Mouse (Mus musculus) adipocyte (in vitro differentiated cells): ENCODE data around the gene Trpv1.
A peak's percentile ranks its signal among the peaks of the same experiment; 100 is the strongest.

Experiments
- DNase-seq: peaks from one replicate; pipeline ENCODE4 v3.0.0-alpha.2; 2016; ENCODE audit warnings: low spot score

Gene Trpv1

DNA sequence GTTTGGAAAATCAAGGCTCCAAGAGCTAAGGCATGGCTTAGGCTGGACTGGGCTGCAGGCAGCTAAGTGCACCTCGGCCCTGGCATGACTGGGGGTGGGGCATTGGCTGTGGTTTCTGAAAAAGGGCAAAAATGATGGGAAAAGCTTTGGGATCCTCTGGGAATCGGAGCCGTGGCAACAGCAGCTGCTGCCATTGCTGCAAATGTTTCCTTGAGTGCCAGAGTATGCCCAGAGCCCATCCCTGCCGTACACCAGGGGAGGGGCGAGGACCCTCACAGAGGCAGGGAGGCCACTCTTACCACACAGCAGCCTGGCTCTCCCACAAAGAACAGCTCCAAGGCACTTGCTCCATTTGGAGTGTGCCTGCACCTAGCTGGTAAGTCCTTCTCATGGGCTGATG lies at the start of gene Trpv1:
Gene Trpv1 (plus strand): TSS at position 301 of the 400 bp plus-strand sequence.
- DNase-seq: peak; percentile 34

DNA sequence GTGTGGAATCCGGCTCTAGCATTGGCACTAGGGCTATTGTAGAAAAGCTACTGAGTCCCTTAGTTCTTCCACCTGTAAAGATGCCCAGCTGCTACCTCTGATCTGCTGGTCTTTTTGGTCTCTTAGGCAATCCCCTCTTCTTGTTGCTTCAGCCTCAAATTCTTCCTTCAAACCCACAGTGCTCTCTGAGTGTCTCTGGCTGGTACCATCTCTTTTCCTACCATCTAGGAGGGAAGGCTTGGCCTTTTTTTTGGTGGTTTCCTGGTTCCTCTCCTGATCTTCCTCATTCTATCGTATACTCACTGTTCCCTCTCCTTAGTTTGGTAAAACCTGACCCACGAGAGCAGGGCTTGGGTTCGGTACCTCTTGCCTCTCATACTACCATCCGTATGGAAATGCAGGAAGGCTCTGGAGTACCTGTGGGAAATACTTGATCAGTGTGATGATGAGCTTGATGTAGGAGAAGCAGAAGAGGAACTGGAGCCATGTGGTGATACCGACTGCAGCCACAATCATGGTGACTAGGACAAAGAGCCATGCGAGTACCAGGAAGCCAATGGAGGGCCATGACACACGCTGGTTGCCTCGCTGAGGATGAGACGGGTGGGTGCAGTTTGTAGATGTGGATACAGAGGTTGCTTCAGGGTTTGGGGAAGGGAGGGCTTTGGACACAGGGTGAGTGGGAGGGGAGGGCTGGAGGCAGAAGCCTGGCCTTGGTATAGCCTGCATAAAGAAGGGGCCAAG lies 48.0 kb upstream of the Trpv1 start:
- no peak for DNase-seq

DNA sequence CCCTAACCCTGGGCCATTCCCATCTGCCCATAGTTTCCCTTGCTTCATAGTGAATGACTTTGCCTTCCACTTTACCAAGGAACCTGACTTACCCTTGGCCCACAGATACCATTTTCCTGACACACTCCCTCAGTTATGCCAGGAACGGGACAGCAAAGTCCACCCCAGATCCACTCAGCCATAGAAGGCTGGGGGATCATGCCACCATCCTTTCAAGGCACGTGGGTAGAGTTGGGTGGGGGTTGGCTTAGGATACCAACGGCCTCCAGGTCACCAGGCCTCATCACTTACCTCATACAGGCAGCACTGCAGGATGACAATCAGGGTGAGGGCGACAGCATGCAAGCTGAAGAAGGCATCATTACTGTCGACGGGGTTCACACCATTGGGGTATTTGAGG lies 46.9 kb upstream of the Trpv1 start:
- DNase-seq: no peak

DNA sequence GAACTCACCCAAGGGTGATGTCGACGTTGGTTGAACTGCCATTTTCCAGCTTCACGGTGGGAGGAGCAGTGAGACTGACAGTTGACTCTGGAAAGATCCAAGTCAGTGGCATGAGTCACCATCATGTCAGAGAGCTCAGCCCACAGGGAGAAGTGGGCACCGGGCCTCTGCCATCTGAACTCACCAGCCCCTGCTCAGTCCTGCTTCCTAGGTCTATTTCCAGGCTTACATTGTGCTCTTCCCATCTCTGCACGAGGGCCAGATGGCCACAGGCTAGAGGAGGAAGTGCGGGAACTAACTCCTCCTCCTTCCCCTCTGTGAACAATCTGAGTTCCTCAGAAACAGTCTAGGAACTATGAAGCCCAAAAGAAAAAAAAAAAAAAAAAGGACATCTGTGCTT lies 41.0 kb upstream of the Trpv1 start:
- peak; percentile 44 for DNase-seq

DNA sequence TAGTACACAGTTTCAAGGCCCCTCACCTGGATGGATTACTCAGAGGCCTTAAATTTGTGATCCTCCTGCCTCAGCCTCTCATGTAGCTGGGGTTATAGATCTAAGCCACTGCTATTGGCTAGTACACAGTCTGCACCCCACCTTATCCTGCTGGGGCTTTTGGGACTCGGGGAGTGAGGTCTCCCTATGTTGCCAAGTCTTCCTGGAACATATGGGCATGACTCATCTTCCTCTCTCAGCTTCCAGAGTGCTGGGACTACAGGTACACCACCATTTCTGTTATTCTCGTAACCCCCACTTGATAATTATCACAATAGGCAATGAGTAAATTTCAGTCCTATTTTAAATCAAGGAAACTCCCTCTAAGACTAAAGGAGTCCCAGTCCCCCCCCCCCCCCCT lies 39.6 kb upstream of the Trpv1 start:
- DNase-seq: no peak

DNA sequence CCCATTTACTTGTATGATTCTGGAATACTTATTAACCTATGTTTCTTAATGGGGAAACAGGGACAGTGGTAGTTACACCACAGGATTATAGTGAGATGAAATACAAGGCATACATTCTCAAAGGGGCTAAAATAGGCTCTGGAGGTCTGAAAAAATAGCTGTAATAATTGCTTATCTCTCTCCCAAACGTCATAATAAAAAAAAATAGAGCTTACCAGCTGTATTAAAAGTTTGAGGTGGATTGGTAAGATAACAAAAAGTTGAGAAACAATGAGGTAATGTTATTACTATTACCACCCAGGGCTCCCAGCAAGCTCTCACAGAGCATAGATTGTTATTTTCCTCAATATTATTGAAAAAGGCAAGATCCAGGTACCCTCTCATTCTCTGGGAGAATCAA lies 35.9 kb upstream of the Trpv1 start:
- DNase-seq: no peak

DNA sequence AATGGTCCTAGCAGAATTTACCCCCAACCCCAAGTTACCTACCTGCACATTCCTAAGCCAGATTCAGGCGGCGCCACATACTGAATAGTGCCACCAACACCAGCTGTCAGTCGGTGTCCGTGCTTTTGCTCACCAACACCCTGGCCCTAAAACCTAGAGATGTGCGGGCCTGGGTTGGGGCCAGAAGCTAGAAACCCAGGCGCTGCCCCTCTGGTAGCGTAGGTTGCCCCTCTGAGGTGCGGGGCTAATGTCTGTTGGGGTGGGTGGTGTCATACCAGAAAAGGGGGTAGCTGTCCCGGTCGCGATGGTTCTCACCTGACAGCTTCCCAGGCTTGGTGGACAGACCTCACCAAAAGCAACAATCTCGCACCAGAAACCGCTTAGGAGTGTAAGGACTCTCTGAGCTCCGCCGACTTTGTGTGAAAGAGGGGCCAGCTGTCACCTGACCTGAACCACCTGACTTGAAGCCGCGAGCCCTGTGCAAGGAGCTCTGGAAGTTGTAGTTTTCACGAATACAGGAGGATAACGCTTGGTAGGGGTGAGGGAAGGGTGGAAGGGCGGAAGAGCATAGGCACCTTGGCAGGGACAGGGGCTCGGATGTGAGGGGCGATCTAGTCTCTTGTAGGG lies 35.4 kb upstream of the Trpv1 start, which contains the start of gene Ctns:
Gene Ctns (minus strand): TSS at position 440 of the 627 bp plus-strand sequence.
- DNase-seq: peak; percentile 90

DNA sequence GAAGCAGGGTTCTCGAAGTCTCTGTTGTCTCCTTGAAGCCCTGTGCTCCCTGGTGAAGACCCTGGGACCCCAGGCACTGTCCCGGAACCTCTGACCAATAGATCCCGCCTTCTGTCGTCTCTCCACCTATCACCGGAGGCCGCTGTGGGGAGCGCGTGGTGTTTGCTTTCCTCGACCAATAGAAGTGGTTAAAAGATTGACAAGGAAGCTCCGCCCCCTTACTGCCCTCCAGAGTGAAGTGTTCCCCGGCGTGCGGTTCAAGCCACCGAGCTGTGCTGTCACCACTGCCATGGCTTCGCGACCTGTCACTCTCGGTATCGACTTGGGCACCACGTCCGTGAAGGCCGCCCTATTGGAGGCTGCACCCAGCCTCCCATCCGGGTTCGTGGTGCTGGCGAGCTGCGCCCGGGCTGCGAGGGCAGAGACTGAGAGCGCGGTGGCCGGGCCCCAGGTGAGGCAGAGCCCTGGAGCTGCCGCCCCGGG lies 34.8 kb upstream of the Trpv1 start, which contains the start of gene Shpk:
Gene Shpk (plus strand): TSS at position 231 of the 483 bp plus-strand sequence.
- peak; percentile 95 for DNase-seq

DNA sequence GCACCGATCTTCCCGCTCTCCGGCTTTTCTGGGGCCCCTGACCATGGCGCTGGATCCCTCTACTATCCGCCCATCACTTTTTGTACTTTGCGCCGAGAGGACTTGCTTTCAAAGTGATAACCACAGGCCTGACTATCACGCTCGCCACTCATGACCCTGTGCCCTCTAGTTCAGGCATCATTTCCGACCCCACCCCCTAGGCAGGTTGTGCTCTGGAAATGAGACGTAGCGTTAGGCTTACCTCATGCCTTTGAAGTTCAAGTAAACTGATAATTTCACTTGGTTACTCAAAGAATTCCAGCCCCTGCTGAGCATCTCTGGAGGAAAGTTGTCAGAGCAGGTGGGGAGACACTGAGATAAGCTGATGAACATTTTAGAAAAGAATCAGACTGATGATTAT lies 34.2 kb upstream of the Trpv1 start:
- no peak for DNase-seq

DNA sequence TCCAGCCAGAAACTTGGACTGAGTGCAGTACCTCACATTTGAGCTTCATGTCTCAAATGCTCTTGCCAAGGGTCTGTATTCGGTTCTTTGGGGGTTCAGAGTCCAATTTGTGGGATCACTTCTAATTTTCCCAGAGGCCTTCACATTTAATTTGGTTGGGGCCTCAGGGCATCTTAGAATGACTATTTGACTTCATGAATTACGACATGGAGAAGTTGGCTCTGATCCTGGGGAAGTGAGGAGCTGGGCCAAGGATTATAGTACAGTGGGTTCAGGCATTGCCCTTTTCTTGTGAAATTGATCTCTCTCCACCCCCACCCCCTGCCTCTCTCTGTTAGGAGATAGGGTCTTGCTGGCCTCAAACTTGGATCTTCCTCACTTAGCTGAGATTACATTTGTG lies 33.1 kb upstream of the Trpv1 start:
- DNase-seq: peak; percentile 88

DNA sequence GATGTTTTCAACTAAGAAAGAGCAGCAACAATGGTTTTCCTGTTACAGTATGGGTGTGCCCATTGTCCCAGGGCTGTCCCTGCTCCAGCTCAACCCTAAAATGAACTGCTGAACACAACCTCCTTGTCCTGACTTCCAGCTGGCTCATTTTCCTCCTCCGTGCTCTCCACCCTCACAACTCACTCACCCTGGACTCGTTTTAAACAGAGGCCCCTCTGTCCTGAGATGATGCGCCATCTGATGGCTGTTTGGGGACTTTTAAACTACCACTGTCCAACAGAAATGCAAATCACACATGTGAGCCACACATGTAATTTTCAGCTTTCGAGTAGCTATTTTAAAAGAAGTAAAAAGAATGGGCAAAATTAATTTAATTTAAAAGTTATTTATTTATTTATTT lies 32.5 kb upstream of the Trpv1 start:
- DNase-seq: peak; percentile 44

DNA sequence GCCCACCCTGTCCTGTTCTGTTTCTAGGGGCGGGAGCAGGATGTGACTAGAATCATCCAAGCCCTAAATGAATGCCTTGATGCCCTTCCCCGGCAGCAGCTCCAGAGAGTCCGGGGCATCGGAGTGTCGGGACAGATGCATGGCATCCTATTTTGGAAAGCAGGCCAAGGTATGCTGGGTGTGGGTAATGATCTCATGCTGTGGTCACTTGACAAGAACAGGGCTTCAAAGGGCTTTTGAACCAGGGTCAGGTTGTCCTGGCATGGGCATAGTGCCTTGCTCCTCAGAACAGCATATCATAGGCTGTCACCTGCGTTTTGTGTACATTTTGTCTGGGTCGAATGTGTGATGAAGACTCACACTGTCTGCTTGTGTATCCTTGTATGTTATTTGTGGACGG lies 30.2 kb upstream of the Trpv1 start:
- no peak for DNase-seq

DNA sequence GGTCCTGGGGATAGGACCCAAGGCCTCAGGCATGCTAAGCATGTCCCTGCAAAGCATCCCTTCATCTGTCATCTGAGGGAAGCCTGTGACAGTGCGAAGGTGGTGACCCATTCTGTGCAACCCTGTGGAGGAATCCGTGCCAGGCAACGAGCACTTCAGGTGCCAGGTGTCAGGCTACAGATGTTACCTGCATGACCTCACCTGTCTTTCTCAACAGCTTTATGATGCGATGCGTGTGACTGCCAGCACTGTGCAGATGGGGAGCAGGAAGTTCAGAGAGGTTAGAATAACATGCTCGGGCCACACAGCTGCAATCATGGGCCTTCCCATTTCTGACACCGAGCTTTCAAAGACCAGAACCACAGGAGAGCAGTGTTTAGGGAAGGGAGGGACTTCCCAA lies 28.9 kb upstream of the Trpv1 start:
- no peak for DNase-seq

DNA sequence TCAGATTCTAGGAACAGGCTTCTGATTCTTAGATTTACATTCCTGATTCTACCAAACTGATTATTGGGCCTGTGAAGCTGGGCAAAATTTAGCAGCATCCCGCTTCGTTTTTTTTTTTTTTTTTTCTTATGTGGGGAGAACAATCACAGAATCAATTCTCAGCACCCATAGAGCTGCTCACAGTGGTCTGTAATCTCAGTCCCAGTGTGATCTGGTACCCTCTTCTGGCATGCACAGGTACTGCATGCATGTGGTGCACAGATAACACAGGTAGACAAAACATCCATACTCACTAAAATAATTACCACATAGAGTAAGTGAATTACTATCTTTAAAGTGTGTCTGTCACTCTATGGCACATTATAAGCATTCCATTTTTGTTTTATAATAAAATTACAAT lies 26.5 kb upstream of the Trpv1 start:
- no peak for DNase-seq

DNA sequence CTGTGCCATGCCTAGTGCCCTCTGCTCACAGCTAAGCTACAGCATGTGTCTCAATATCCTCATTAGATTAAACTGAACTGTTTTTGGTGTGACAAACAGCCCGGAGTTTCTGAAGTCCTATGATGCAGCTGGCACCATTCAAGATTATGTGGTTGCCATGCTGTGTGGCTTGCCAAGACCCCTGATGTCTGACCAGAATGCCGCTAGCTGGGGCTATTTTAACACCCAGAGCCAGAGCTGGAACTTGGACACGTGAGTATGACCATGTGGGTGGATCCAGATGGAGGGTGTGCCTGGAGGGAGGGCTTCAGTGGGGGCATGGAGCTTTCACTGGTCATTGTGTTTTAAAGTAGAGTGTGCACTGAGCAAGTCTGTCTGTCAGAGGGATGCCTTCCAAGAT lies 20.1 kb upstream of the Trpv1 start:
- no peak for DNase-seq

DNA sequence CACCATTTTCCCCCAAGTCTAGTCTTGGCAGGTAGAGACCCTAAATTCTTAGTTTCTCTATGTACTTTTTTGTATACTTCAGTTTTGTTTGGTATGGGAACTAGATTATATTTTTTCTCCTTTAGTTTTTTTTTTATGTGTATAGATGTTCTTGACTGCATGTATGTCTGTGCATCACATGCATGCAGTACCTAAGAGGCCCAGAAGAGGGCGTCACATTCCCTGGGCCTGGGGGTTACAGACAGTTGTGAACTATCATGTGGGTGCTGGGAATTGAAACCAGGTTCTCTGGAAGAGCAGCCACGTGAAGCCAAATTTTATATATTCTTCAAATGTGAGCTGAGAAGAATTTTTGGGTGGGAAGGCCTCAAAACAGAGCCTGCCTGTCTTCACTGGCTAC lies 14.4 kb upstream of the Trpv1 start:
- no peak for DNase-seq

DNA sequence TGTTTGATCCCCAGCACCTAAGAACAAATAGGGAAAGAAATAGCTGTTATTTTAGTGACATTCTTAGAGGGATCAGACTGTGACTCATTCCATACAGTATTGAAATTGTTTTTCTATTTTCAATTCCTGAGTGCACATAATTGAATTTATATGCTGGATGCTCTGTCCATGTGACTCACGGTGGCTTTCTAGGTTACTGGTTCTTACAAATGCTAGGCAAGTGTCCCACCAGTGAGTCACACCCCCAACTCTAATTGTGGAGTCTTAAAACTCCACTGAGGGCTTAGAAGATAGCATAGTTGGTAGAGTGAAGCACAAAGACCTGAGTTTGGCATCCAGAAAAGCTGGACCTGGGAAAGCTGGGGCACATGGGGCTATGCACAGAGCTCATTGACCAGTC lies 13.4 kb upstream of the Trpv1 start:
- no peak for DNase-seq

DNA sequence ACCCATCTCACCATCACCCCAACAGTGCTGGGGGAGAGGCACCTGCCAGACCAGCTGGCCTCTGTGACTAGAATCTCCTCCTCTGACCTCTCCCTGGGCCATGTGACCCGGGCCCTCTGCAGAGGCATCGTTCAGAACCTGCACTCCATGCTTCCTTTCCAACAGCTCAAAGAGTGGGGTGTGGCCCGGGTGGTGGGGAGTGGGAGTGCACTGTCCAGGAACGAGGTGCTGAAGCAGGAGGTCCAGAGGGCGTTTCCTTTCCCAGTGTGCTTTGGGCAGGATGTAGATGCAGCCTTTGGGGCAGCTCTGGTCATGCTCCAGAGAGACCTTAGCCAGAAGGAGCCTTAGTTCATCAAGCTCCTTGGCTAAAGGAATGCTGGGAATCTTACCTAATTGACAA lies 11.2 kb upstream of the Trpv1 start:
- no peak for DNase-seq

DNA sequence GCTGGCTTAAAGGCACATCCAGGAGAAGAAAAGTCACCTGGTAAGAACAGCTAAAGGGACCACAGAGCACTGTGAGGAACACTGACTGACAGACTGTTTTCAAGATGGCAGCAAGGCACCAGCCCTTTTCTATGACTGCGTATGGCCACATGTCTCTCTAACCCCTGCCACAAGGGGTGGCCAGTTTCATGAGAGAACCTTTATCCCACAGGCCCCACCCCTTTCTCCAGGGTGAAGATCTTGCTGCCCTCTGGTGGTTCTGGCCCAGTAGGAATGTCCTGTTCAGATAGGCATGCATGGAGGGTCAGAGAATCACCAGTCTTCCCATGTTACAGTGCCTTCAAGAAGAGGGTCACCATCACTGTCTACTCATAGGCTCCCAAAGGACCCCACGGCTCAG lies 10.1 kb upstream of the Trpv1 start:
- DNase-seq: peak; percentile 80

DNA sequence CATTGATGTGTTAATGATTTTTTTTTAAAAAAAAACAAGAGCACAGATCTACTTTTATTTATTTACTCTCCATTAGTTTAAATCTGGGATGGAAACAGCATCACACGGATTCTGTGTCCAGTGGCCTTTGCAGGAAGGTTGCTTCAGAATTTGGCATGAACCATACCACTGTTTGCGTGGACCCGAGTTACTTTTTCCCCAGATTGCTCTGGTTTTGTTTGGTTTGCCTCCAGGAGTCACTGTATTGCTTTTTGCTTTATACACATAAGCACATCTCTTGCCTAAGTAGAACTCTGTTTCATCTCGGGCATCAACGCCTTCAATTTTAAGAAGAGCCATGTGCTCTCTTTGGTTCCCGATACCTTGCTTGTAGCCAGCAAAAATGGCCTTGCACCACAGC lies 8.2 kb upstream of the Trpv1 start:
- DNase-seq: peak; percentile 81

DNA sequence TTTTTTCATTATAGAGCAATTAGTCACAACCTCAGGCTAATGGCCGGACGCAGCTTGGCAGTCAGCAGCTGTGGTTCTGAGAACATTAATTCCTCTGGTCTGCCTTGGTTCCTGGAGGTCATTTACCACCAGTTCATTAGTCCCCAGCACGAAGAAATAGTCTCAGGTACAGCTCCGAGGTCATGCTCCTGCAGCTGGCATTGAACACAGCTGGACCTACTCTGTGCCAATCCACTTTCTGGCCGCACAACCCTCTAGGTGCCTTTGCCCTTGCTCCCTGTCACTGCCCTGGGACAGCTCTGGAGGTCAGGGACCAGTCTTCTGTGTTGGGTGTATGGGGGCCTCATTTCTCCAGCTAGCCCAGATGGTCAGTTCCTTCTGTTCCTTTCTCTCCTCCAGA lies 5.2 kb upstream of the Trpv1 start:
- DNase-seq: no peak

DNA sequence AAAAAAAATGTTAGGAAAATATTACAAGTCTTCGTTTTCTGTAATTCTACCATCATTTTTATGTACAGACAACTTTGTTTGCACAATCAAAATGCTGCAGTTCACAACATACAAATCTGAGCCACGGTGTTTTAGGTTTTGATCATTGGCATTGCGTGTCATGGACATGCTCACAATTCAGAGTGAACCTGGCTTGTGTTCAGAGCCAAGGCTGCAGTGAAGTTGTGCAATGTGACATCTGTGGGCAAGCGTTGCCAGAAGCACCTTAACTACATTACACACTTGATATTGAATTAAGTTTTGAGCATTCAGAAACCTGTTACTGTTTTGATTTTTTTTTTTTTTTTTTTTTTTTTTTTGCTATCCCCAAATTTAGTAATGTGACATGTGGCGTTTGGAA lies 4.0 kb upstream of the Trpv1 start:
- DNase-seq: no peak

DNA sequence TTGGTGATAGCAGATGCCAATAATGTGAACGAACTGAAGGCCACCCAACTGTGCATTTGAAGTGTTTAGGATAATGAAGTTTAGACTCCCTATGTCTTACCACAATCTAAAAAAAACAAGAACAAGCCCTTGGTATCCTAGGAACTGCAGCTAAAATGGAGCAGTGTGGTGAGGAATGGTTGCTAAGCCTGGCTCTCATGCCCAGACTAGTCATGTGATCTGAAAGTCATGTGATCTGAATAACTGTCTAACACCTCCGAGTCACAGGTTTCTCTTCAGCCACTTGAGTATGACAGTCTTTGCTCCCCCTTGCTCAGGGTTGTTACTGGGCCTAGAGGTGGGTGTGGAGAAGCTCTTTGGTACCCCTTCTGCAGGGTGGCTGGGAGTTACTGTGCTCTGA lies 1.6 kb upstream of the Trpv1 start:
- peak; percentile 55 for DNase-seq
